Mouse (Mus musculus): ENCODE measurements around the gene Olfr266.
A peak's percentile ranks its signal among the peaks of the same experiment; 100 is the strongest.

The Olfr266 gene

DNA sequence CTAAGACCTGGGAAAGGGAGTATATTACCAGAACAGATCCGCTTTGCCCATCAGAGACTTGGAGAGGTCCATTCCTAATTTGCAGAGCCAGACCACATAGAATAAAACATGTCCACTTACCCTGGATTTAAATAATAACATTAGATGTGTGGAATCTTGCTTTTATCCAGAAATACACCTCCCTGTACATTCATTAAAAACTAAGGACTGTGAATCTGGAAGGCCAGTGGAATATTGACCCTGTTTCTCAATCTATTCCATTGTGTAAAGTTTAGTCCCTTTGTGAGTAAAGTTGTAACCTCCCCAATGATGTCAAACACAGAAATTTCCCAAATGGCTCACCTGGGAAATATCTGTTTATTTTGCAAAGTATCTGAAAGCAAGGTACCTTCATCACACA is at the start of gene Olfr266:
Gene Olfr266 (minus strand): TSS at position 101 of the 400 bp plus-strand sequence.
- no peak for ATAC-seq (ENCODE audit: low TSS enrichment)

DNA sequence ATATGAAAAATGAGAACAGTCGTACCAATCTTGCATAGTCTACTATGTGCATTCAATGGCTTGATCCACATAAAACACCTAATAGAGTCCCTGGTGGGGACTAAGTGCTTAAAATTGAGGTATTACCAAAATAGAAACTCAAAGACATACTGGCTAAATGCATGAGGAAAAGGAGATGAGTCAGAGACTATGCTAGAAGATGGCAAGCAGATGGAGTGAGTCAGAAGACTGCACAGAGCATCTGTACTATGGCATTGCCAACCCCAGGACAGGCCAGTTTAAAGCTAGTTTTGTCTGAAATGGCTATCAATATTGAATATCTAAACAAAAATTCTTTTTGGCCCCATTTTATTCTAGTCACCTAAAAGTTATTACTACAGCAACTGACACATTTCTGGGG is 49.5 kb upstream of the Olfr266 start:
- peak; percentile 97 for ATAC-seq (ENCODE audit: low TSS enrichment)

GRCm38 (mm10) chr3:106872893-106873292 is 46.8 kb upstream of the Olfr266 start:
- no peak for ATAC-seq (ENCODE audit: low TSS enrichment)

DNA sequence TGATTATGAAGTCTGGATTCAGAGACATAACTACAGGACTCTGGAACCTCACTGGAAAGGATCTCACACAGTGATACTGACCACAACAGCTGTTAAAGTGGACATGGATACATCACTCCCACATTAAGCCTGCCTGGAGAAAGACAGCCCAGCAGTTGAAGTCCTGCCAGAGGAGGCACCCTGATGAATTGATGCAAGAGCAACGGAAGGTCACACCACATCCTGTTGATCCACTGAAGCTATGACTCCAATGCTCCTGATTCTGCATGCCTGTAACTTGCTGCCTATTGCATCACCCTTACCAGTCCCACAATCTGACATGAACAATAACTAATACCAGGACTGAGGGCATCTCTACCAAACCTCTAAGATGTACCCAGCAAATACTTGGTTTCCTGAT is 6.0 kb upstream of the Olfr266 start:
- ATAC-seq (ENCODE audit: low TSS enrichment) = no peak

DNA sequence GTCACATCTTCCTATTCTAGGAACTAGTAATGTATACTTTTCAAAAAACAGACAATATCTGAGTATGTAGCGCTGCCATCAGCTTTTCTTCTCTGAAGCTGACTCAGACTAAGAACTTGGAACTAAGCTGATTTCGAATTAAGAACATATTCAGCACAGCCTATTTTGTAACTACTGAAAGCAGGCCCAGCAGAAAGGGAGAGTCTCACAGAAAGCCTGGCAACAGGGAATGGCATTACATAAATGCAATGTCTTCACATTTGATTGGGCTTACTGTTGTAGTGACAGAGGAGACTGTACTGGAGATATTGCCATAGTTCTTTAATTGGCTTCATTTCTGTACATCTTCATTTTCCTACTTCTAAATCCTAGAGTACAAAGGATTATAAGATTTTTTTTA is 8.4 kb downstream of the Olfr266 start:
- peak; percentile 93 for ATAC-seq (ENCODE audit: low TSS enrichment)

DNA sequence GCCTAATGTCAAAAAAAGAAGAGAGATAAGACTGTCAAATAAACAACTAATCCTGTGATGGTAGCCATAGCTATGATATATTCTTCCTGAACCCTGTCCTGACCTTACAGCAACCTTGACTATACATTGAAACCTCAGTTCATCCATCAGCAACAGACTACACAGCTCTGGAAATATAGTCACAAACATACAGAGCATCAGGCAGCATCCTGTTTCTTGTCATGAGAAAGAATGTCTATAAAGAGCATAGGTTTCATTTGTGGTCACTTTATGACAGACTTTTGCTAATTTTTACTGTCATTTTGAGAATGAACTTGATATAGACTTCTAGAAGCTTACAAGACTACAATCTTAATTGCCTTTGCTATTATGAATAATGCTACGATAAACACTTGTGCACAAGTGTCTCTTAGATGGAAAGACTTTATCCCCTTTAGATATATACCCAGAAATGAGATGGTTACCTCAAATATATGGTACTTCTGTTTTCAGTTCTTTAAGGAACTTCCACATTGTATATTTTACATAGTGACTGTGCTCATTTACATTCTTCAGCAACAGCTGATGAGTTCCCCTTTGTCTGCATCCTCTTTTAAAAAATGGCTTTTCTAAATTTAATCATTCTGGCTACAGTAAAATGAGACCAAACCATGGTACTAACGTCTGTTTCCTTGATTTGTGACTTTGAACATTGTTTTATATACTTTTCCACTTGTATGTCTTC is 17.0 kb downstream of the Olfr266 start:
- no peak for ATAC-seq (ENCODE audit: low TSS enrichment)

DNA sequence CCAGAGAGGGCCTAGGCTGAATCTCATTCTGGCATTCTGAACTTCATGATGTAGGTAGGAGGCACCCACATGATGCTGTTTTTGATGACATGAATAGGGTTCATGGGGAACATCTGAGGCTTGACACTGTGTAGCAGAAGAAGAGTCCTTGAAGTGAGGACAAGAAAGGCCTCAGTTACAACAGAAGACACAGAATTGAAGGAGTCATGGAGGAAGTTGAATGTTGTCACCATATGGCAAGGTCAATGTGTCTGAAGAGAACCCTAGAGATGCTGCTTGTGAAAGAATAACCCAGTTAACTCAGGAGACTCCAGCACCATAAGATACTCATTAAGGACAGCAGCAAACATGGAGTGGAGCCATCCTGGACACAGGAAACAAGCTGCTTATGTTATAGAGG is 28.0 kb downstream of the Olfr266 start:
- no peak for ATAC-seq (ENCODE audit: low TSS enrichment)

GRCm38 (mm10) chr3:106789930-106790329 is 36.2 kb downstream of the Olfr266 start, which contains the start of gene Cd53:
Gene Cd53 (minus strand): TSS chr3:106790149.
- no peak for ATAC-seq (ENCODE audit: low TSS enrichment)

DNA sequence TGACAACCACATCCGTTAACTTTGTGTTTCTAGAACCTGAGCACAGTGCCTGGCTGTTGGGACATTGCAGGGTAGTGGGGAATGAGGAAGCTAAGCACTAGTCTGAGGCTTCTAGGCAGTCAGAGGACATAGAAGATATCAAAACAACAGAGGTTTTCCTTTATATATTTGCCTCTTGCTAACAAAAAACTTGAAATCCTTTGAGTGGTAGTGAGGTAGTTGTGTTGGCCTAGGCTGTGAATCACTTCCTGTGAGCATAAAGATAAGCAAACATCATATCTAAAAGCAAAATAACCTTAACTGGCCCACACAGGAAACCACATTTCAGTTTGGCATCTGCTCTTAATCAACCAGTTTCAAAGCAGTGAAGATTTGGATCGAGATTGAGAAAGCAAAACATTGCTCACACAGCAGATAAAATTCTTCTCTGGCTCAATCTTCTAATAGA is 37.6 kb downstream of the Olfr266 start:
- no peak for ATAC-seq (ENCODE audit: low TSS enrichment)

DNA sequence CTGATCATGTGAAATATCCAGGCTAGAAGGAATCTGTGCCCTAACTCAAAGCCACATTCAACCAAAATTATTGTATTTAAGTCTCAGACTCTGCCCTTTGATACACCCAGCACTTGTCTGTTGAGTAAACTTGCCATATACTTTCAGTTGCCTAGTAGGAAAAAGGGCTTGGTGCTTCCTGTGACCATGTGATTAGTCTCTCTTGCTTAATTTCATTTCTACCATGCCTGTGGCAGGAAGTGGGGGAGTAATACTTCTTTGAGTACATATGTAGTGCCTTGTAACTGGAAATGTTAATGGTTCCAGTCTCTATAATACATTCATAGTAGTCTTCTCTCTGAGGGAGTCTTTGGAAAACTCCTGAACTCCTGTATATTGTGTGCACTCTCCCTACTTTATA is 38.1 kb downstream of the Olfr266 start:
- ATAC-seq (ENCODE audit: low TSS enrichment) = no peak

GRCm38 (mm10) chr3:106785130-106785529 is 41.0 kb downstream of the Olfr266 start:
- no peak for ATAC-seq (ENCODE audit: low TSS enrichment)

- ATAC-seq (ENCODE audit: low TSS enrichment) = no peak
Observed at GRCm38 (mm10) chr3:106771834-106772233, 54.3 kb downstream of the Olfr266 start.
